Mouse (Mus musculus) hindbrain, embryonic 10.5 days (tissue): ENCODE measurements at regions not wholly inside any gene's neighbourhood (a gene's known extent, or its start where the extent isn't known, plus 50 kb on each side); places are given as distances from the start of the nearest gene placed in this dataset.

ENCODE experiments used
- DNase-seq: peaks from one replicate; pipeline ENCODE4 v3.0.0-alpha.2; 2017; ENCODE audit warnings: low spot score
- H3K27ac ChIP-seq: fragments of 300-500 bp; sonication (generic); 2 replicates; pipeline ENCODE4 v1.5.1; 2016; ENCODE audit warnings: mild to moderate bottlenecking, moderate library complexity
- H3K27me3 ChIP-seq: fragments of 300-500 bp; sonication (generic); 2 replicates; pipeline ENCODE4 v1.6.1; 2016; ENCODE audit warnings: mild to moderate bottlenecking; ENCODE audit not compliant: poor library complexity, insufficient read depth, severe bottlenecking
- H3K36me3 ChIP-seq: fragments of 300-500 bp; sonication (generic); 2 replicates; pipeline ENCODE4 v1.6.1; 2016; ENCODE audit warnings: mild to moderate bottlenecking, moderate library complexity
- H3K4me1 ChIP-seq: fragments of 300-500 bp; sonication (generic); replicated peaks from 2 replicates; pipeline ENCODE4 v1.6.1; 2016; ENCODE audit warnings: mild to moderate bottlenecking
- H3K4me3 ChIP-seq: fragments of 300-500 bp; sonication (generic); 2 replicates; pipeline ENCODE4 v1.5.1; 2016; ENCODE audit warnings: mild to moderate bottlenecking, moderate library complexity
- H3K9me3 ChIP-seq: fragments of 300-500 bp; sonication (generic); 2 replicates; pipeline ENCODE4 v1.6.1; 2016; ENCODE audit warnings: mild to moderate bottlenecking, moderate library complexity
- WGBS: fragments of 180-500 bp; shearing (Covaris S2); methylation state at CpG from one replicate; pipeline ENCODE4 v1.1.7; 2016; 5-methylcytosine and 5-hydroxymethylcytosine counted together

- no peaks in the 10 kb centered on the region for H3K36me3 ChIP-seq
- no peak overlapping the region for H3K27ac ChIP-seq
- no peak for DNase-seq
- H3K27me3 ChIP-seq, result no peaks in the 10 kb centered on the region
- no peaks in the 10 kb centered on the region for H3K4me1 ChIP-seq
- H3K4me3 ChIP-seq, result no peak overlapping the region
- no peaks in the 10 kb centered on the region for H3K9me3 ChIP-seq
- WGBS, result 82% methylated on average over 5 of the region's 5 CpGs
These were observed 133.9 kb downstream of the Irx2 start for GRCm38 (mm10) chr13:72762481-72762880.

- H3K4me1 ChIP-seq, result no peaks in the 10 kb centered on the region
- DNase-seq, result no peak
- H3K4me3 ChIP-seq, result no peak overlapping the region
- no peaks in the 10 kb centered on the region for H3K9me3 ChIP-seq
- no peak overlapping the region for H3K27ac ChIP-seq
- H3K27me3 ChIP-seq, result no peaks in the 10 kb centered on the region
- 64% methylated on average over 4 of the region's 4 CpGs for WGBS
- no peaks in the 10 kb centered on the region for H3K36me3 ChIP-seq
These were observed 134.7 kb downstream of the Irx2 start for GRCm38 (mm10) chr13:72763337-72763736.

- Histone ChIP-seq H3K36me3 (no peaks in the 10 kb centered on the region), H3K4me3 (no peak overlapping the region), H3K4me1 (no peaks in the 10 kb centered on the region), H3K9me3 (no peaks in the 10 kb centered on the region), H3K27me3 (no peaks in the 10 kb centered on the region; the same call in 1 of the 2 replicates), H3K27ac (no peak overlapping the region)
- WGBS, result 64% methylated on average over 5 of the region's 5 CpGs
- DNase-seq, result no peak
These were observed 138.7 kb downstream of the Irx2 start for GRCm38 (mm10) chr13:72767306-72767705.

- WGBS, result 75% methylated on average over 12 of the region's 12 CpGs
- no peaks in the 10 kb centered on the region for H3K4me1 ChIP-seq
- no peak overlapping the region; the same call in 1 of the 2 replicates for H3K27ac ChIP-seq
- no peaks in the 10 kb centered on the region; the same call in 1 of the 2 replicates for H3K27me3 ChIP-seq
- no peak for DNase-seq
- no peak overlapping the region for H3K4me3 ChIP-seq
- no peaks in the 10 kb centered on the region for H3K36me3 ChIP-seq
- no peaks in the 10 kb centered on the region for H3K9me3 ChIP-seq
These were observed 140.5 kb downstream of the Irx2 start for GRCm38 (mm10) chr13:72769007-72769595.

- Histone ChIP-seq H3K27me3 (peaks cover 20% of the 10 kb centered on the region), H3K4me3 (no peak overlapping the region), H3K27ac (no peak overlapping the region; the same call in 1 of the 2 replicates), H3K9me3 (no peaks in the 10 kb centered on the region), H3K36me3 (no peaks in the 10 kb centered on the region), H3K4me1 (peaks cover 4% of the 10 kb centered on the region; the same call in 1 of the 2 replicates)
- DNase-seq, result no peak
- 73% methylated on average over 7 of the region's 7 CpGs for WGBS
These were observed 154.6 kb downstream of the Irx2 start for GRCm38 (mm10) chr13:72783026-72783726.

- WGBS, result 76% methylated on average over 6 of the region's 6 CpGs
- H3K27me3 ChIP-seq, result peaks cover 20% of the 10 kb centered on the region
- no peak for DNase-seq
- H3K9me3 ChIP-seq, result no peaks in the 10 kb centered on the region
- H3K4me1 ChIP-seq, result peaks cover 4% of the 10 kb centered on the region; the same call in 1 of the 2 replicates
- H3K36me3 ChIP-seq, result no peaks in the 10 kb centered on the region
- no peak overlapping the region for H3K27ac ChIP-seq
- H3K4me3 ChIP-seq, result no peak overlapping the region
These were observed 155.1 kb downstream of the Irx2 start for GRCm38 (mm10) chr13:72783727-72784070.

- Histone ChIP-seq H3K4me3 (no peak overlapping the region), H3K27me3 (peaks cover 8% of the 10 kb centered on the region; the same call in 1 of the 2 replicates), H3K36me3 (no peaks in the 10 kb centered on the region), H3K27ac (no peak overlapping the region), H3K4me1 (peaks cover 8% of the 10 kb centered on the region), H3K9me3 (no peaks in the 10 kb centered on the region)
- 83% methylated on average over 3 of the region's 3 CpGs for WGBS
- DNase-seq, result no peak
These were observed 164.1 kb downstream of the Irx2 start for GRCm38 (mm10) chr13:72792695-72793094.

- Histone ChIP-seq H3K4me1 (peaks cover 13% of the 10 kb centered on the region), H3K27ac (no peak overlapping the region), H3K9me3 (no peaks in the 10 kb centered on the region), H3K27me3 (peaks cover 17% of the 10 kb centered on the region), H3K4me3 (no peak overlapping the region), H3K36me3 (no peaks in the 10 kb centered on the region)
- 10% methylated on average over 8 of the region's 8 CpGs for WGBS
- no peak for DNase-seq
These were observed 171.4 kb downstream of the Irx2 start for GRCm38 (mm10) chr13:72800021-72800420.

GRCm38 (mm10) chr13:72800546-72800945 lies 171.9 kb downstream of the Irx2 start:
- Histone ChIP-seq H3K4me3 (no peak overlapping the region), H3K4me1 (peaks cover 11% of the 10 kb centered on the region), H3K36me3 (no peaks in the 10 kb centered on the region), H3K27me3 (peaks cover 17% of the 10 kb centered on the region), H3K27ac (no peak overlapping the region), H3K9me3 (no peaks in the 10 kb centered on the region)
- WGBS, result 68% methylated on average over 3 of the region's 3 CpGs
- no peak for DNase-seq

- no peaks in the 10 kb centered on the region for H3K36me3 ChIP-seq
- no peaks in the 10 kb centered on the region for H3K9me3 ChIP-seq
- no peak overlapping the region for H3K4me3 ChIP-seq
- peaks cover 11% of the 10 kb centered on the region for H3K4me1 ChIP-seq
- H3K27ac ChIP-seq, result no peak overlapping the region
- 64% methylated on average over 11 of the region's 11 CpGs for WGBS
- no peak for DNase-seq
- peaks cover 17% of the 10 kb centered on the region for H3K27me3 ChIP-seq
These were observed 174.8 kb downstream of the Irx2 start for GRCm38 (mm10) chr13:72803374-72803773.

- no peak for DNase-seq
- no peaks in the 10 kb centered on the region for H3K9me3 ChIP-seq
- H3K36me3 ChIP-seq, result no peaks in the 10 kb centered on the region
- peaks cover 6% of the 10 kb centered on the region for H3K4me1 ChIP-seq
- H3K27me3 ChIP-seq, result peaks cover 21% of the 10 kb centered on the region
- no peak overlapping the region for H3K27ac ChIP-seq
- H3K4me3 ChIP-seq, result no peak overlapping the region
- WGBS, result 94% methylated on average over 3 of the region's 3 CpGs
These were observed 180.6 kb downstream of the Irx2 start for GRCm38 (mm10) chr13:72809226-72809625.

- Histone ChIP-seq H3K36me3 (no peaks in the 10 kb centered on the region), H3K4me1 (peaks cover 20% of the 10 kb centered on the region), H3K27me3 (peaks cover 28% of the 10 kb centered on the region), H3K9me3 (no peaks in the 10 kb centered on the region), H3K27ac (no peak overlapping the region), H3K4me3 (no peak overlapping the region)
- WGBS, result 89% methylated on average over 1 of the region's 1 CpGs
- DNase-seq, result no peak
These were observed 182.0 kb downstream of the Irx2 start for GRCm38 (mm10) chr13:72810626-72811025.

- H3K27me3 ChIP-seq, result peaks cover 65% of the 10 kb centered on the region
- no peaks in the 10 kb centered on the region for H3K9me3 ChIP-seq
- no peak overlapping the region for H3K4me3 ChIP-seq
- 36% methylated on average over 7 of the region's 7 CpGs for WGBS
- no peaks in the 10 kb centered on the region for H3K36me3 ChIP-seq
- H3K27ac ChIP-seq, result peak overlapping the region; percentile 89
- peaks cover 48% of the 10 kb centered on the region for H3K4me1 ChIP-seq
- no peak for DNase-seq
These were observed 186.0 kb downstream of the Irx2 start for GRCm38 (mm10) chr13:72814616-72815015.
